Mouse (Mus musculus) neural tube, embryonic 10.5 days (tissue): ENCODE data around the gene Mag.
"Not testable (repeated sequence)": the region's sequence is repeated elsewhere in the genome, so short reads cannot be mapped to it uniquely, and the experiment has no call there.

Experiments used
- DNase-seq: peaks from one replicate; pipeline ENCODE4 v3.0.0-alpha.2; 2017; ENCODE audit warnings: low spot score; ENCODE audit errors: extremely low spot score

The Mag gene

DNA sequence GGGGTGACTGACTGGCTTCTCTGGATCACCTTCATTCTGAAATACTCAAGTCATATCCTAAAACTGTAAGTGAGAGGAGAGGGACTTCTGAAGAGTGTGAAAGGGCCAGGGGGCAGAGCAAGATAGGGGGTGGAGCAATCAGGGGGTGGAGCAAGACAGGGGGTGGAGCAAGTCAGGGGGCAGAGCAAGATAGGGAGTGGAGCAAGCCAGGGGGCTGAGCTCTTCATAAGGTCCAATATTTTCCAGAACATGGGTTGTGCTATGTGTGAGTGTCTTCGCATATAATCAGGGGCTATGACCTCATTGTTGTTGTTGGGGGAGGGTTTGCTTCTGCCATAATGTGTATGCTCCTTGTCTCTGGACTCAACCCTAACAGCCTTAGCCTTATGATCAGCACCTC, 25.4 kb upstream of the Mag start:
- DNase-seq = not testable (repeated sequence)

DNA sequence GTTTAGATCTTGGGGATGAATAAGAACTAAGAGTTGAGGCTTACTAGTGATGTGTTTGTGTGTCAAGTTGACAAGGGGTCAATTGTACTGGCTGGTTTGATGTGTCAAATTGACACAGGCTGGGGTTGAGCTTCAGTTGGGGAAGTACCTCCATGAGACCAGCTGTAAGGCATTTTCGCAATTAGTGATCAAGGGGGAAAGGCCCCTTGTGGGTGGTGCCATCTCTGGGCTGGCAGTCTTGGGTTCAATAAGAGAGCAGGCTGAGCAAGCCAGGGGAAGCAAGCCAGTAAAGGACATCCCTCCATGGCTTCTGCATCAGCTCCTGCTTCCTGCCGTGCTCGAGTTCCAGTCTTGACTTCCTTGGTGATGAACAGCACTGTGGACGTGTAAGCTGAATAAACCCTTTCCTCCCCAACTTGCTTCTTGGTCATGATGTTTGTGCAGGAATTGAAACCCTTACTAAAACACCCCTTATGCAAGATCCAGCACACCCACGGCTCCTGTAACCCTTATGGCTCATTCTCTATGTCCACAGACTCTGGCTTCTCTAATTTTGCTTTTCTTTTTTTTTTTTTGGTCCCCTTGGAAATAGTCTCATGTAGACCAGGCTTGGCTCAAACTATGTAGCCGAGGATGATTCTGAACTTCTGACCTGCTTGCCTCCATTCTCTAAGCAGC, 20.9 kb upstream of the Mag start:
- not testable (repeated sequence) for DNase-seq

DNA sequence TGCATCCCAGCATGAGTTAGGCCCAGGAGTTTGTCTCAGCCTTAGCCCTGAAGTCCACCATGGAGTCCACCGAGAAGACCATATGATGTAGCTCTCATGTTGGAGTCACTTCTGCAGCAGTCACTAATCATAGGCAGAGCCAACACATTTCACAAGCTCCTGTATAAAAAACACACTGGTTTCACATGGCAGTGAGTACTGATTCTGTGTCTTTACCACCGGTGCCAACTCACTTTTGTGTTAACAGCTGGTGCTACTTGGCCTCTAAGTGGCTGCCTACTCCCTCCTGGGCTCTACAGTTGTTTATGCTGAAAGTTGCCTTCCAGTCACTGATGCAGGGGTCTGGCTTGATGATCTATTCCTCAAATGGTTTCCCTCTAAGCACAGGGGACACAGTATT, 9.9 kb upstream of the Mag start, which contains the start of gene Hamp2:
Gene Hamp2 (minus strand): TSS at position 101 of the 400 bp plus-strand sequence.
- not testable (repeated sequence) for DNase-seq

DNA sequence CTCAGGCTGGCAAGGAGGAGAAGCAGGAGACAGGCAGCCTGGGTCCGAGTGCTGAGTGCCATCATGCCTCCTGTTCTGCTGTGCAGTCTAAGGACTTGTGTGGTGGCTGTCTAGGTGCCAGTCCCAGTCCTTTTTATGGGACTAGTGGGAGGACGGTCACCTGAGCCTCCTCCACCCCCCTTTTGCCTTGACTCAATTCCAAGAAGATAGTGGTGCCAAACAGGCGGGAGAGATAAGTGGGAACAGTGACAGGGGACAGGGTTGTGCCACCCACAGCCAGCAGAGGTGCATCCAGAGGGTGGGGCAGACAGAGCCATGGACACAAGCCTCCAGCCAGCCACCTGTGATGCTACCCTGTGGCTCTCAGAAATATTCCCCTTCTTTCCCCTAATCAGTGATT, 9.4 kb upstream of the Mag start:
- no peak for DNase-seq

DNA sequence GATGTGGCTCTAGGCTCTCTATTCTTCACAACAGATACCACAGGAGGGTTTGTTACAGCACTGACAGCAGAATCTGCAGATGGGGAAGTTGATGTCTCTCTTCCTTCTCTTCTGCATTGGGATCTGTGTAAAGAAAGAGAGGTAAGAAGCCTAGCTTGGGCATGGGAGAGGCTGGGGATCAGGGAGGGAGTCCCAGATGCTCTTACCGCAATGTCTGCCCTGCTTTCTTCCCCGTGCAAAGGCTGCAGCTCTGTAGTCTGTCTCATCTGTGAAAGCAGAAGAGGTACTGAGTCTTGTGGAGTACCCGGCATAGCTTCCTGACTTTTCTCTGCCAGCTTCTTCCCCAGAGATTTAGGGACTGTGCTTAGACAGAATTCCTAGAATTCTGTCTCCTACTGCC, 7.8 kb upstream of the Mag start:
- DNase-seq = not testable (repeated sequence)

DNA sequence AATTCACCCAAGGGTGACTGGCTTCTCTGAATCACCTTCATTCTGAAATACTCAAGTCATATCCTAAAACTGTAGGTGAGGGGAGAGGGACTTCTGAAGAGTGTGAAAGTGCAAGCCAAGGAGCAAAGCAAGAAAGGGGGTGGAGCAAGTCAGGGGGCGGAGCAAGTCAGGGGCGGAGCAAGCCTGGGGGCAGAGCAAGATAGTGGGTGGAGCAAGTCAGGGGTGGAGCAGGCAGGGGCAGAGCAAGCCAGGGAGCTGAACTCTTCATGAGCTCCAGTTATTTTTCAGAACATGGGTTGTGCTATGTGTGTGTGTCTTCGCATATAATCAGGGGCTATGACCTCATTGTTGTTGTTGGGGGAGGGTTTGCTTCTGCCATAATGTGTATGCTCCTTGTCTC, 5.5 kb upstream of the Mag start:
- no peak for DNase-seq

DNA sequence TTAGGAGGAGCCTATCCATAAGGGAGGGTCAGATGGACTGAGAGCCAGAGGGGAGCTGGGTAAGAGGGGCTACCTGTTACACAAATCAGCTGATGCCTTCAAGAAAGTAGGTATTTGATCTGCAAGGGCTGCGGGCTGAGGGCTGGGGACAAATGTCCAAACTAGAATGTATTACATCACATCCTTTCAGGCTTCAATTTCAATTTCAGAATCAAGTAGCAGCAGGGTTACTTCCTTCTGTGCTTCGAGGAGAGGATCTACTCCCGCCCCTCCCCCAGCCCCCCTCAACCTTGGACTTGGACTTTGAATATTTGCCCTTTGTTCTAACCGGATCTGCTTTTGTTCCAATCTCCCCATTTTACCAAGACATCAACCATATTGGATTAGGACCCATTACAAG, 2.5 kb upstream of the Mag start:
- no peak for DNase-seq

DNA sequence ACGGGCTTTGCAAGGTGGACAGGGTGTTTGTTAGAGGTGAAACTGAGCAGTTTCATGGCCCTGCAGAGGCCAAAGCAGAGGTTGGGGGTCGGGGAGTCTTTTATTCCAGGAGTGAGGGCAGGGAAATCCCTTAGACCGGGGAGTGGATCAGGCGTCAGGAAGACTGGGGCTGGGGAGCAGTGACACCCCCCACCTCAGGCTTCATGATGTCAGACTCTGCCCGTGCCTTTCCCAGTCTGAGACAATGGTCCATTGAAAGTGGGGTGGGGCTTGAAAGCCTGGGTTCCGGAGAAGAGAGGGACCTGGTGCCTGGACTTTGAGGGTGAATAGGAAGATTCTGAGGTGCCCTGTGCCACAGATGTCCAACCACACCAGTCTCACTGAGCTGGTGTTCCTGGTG, 2.0 kb upstream of the Mag start:
- DNase-seq = no peak

DNA sequence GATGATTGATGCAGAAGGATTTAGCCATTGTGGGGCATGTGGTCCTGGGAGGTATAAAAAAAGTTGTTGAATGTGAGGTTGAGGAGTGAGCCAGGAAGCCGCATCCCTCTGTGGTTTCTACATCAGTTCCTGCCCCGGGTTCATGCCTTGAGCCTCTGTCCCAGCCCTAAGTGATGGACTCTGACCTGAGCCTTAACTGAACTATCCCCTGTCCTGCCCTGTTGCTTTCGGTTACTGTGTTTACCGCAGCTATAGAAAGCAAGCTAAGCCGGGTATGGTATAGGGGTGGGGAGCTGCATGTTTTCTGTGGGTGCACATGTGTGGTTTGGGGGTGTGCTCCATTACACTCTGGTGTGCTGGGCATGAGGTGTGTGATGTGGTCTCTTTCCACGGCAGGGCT, 4.9 kb downstream of the Mag start:
- DNase-seq = no peak

DNA sequence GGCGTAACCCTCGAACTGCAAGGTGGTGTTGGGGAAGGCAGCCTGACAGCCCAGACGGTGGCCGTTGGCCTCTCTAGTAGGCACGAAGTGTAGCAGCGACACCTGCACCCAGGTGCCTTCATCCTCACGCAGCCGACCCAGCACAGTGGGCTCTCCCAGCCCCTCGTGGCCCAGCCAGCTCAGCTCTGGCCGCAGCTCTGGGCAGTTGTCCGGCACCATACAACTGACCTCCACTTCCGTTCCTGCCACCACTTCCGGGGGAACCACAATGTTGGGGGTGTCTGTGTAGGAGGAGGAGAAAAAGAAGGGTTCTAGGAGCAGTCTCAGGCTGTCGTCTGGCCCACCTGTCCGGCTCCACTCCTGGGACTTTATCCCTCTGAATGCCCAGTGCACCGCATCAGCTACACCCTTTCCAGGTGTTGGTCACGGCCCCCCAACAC, 5.7 kb downstream of the Mag start:
- no peak for DNase-seq

DNA sequence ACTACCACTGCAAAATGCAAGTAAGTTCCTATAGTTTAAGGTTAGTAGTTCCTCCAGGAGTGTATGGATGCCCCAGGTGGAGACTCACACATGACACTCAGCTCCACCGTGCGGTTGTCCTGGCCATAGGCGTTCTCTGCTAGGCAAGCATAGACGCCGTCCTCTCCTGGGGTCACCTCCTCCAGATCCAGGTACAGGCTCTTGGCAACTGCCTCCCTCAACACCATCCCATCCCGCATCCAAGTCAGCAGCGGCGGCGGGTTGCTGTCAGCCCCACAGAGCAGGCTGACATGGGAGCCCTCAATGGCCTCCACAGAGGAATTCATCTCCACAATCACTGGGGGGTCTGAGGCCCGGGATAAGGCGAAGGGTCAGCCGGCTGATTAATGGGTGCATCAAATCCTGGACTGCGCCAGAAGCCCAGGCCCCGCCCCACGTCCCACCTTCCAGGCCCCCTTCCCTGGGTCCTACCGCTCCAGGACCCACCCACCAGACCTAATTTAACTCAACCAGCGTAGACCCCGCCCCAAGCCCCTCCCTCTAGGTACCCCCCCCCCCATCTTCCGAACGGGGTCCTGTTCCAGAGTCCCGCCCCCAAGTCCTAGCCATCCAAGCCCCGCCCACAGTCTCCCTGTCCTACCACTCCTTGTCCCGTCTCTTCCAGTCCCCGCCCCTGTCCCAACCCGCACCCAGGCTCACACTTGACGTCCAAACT, 6.2 kb downstream of the Mag start:
- DNase-seq = peak; percentile 51

DNA sequence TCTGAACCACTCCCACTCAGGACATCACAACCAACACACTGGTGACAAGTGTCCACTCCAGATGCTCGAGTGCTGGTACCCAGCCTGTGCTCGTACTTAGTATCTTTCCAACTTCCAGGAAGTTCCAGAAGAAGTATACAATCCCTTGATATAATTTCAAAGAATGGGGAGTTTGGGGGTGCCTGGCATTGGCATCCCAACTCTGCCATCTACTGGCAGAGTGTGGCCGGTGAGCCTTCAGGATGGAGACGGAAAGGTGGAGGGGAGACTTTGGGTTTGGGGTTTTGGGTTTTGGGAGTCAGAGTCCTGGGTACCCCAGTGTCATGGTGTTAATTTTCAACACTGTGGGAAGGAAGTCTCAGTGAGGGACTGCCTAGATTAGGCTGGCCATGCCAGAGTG, 10.6 kb downstream of the Mag start:
- no peak for DNase-seq

DNA sequence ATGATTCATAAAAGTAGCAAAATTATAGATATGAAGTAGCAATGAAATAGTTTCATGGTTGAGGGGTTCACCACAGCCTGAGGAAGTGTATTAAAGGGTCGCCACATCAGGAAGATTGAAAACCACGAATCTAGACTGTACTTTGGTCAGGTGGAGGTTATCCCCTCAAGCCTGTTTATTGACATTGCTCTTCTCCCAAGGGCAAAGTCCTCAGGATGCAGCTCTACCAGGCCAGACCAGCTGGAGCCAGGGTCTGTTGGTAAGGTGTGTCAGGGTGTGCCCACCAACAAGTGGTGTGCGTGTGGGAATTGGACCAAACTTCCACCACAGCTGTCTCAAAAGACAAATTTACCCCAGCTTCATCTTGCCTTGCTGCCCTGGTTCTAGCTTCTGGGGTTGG, 19.5 kb downstream of the Mag start:
- DNase-seq = no peak

DNA sequence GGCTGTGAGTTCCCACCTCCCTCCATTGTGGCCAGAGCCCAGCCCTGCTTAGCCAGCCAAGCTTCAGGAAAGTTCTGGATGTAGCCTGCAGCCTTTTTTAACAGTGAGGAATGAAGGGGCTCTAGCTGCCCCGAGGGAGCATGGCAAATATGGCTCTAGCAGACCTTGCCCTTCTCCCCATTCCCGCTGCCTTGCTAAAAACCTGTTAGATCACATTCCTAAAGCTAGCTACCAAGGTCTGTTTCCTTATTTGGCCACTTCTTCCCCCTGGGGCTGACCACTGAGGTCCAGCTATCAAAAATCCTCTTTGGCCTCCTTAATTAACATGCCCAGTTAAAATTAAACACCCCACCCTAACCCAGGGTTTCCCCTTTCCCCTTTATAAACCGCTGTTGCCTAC, 22.2 kb downstream of the Mag start:
- DNase-seq = no peak

DNA sequence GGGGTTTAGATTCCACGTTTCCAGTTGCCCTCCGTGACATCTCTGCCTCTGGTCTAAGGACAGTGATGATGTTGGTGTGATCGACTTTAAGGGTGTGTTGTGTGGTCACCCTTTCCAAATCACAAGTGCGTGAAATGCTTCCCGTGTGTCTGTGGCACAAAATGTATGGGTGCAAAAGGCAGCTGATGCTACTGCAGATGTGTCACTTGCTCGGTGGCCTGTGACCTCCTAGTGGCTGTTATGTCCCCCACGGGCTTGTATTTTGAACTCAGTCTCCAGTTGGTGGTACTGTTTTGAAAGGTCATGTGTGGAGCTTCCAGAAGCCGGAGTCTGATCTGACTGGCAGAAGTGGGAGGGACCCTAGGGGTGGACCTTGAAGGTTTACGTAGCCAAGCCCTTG, 22.9 kb downstream of the Mag start:
- DNase-seq = no peak

DNA sequence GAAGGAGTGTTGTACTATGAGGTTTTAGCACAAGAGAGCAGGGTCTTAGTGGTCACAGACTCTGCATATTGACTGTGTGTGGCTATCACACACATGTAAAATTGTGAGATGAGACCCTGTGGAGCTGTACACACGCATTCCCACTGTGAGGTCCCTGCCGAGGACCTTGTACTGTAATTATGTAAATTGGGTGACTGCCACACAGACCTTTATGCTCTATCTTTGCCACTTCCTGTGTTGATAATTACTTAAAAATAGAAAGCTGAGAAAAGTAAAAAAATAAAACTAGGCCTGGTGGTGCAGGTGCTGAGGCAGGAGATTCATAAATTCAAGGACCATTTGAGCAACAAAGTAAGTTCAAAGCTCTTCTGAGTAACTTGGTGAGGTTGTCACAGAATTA, 24.0 kb downstream of the Mag start:
- no peak for DNase-seq

DNA sequence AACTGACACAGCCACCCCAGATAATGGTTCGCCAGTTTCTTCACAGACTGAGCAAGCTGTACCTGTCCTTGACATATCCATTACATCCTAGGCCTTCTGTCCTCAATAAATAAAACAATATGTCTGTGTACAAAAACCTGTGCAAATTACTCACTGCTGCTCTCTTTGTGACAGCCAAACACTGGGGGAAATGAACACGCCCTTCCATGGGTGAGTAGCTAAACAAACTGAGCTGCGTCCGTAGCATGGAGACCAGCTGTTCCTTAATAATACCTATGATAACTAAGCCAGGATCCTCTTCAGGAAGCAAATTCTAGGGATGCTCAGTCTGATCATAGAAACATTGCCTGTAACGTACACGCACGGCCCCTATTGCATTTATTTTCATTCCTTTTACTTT, 25.9 kb downstream of the Mag start:
- no peak for DNase-seq

DNA sequence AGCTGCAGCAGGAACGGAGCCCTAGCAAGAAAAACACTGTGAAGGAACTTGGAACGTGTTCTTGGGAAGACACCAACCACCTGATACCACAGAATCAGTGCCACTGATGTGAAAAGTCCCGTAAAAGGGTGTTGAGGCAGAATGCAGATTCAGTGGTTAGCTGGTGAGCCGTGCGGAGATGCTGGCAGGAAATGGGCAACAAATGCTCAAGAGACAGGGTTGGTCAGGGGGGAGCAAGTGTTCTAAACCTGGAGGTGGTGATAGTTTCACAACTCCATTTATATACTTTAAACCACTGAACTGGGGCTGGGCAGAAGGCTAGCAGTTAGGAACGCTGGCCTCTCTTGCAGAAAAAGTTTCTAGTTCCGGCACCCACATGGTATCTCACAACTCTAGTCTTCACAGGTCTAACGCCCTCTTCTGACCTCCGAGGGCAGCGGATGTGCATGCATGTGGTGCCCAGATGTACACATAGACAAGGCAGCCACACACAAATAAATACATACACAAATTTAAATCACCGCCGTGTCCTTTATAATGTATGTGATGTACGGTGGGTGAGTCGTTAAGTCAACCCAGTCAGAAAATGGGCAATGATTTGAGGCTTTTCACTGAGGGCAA, 27.0 kb downstream of the Mag start:
- DNase-seq = no peak

DNA sequence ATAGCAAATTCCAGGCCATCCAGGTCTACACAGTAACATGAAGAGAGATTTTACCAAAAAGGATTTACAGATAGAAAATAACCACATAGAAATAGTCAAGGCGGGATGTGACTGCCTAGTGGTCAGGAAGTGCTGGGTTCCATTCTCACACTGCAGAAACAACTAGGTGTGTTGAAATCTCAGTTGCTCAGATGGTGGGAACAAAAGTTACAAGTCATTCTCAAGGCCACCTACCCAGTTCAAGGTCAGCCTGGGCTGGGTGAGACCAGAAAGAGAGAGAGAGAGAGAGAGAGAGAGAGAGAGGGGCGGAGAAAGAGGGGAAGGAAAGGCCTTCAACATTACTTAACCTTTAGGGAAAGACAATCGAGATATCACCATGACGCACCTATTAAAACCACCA, 27.8 kb downstream of the Mag start:
- no peak for DNase-seq

DNA sequence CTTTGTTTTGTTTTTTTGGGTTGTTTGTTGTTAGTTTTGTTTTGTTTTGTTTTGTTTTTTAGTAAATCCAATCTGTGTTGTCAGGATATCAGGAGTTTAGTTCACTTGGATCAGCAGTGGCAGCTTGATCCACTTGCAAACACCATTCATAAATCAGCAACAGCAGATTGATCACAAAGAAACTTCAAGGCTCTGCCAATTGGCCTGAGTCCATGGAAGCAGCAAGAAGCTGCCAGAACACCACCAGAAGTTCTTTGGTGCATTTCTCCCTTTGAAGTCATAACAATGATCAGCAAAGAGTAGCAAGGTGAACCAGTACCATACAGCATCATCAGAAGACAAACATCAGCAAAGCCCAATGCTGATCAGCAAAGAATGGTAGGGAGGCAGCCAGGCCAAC, 30.6 kb downstream of the Mag start:
- DNase-seq = no peak

DNA sequence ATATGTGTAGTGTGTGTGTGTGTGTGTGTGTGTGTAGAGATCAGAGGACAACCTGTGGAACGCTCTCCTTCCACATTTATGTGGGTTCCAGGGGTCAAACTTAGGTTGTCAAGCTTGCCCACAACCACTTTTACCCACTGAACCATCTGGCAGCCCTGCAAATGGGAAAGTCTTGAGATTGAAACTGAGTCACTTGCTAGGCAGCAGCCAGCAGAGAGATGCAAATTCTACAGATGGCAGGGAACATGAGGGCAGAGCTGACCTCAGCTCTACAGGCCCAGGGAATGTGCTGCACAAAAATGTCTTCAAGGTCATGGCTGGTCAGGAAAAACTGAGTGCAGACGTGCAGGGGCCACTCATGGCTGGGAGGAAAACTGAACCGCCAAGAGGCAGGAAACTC, 33.3 kb downstream of the Mag start:
- DNase-seq = no peak

DNA sequence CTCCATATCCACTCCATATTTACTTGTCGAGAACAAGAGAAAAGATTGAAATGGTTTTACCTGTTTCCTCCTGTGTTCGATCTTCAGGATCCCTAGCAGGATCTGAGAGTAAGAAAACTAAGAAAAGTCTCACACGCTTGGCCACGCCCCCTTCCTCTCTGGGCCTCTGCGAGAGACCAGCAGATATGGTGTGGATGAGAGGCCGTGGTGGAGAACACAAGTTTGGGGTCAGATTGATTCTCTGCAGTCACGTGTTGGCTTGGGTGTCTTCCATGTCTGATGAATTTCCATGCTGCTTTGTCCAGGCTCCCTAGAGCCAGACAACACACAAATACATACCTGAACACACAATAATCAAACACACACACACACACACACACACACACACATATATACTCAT, 34.5 kb downstream of the Mag start, which contains the start of gene Cd22:
Gene Cd22 (minus strand): TSS at position 167 of the 400 bp plus-strand sequence.
- DNase-seq = no peak

DNA sequence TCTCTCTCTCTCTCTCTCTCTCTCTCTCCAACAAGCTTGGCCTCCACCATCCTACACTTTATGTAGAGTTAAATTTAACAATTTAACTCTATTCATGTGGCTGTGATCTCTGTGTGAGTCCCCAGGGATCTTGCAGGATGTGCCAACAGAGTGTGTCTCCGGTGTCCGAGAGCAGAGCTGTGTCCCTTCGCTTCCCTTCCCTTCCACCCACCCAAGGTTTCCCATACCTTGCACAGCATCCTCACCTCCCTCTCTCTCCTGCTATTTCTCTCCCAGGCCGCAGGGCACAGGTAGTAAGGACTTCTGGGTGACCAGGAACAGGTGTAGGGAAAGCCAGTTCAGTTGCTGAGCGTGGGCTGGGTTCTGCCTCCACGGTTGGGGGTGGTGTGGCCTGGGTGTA, 35.7 kb downstream of the Mag start:
- no peak for DNase-seq
